Mouse (Mus musculus) testis, adult 2 months (tissue): Measurements from ENCODE around the gene Ryr3. TPM values are rescaled to one million over a fixed set of nuclear protein-coding genes. Genes with fewer than 3 reads are reported as not detected.

Source experiments
- H3K27ac ChIP-seq: fragments of 200-500 bp; 2 replicates; pipeline ENCODE4 v1.5.1; 2012; ENCODE audit warnings: low read depth, low read length; ENCODE audit not compliant: control insufficient read depth, insufficient read depth
- H3K27me3 ChIP-seq: fragments of 200-500 bp; 2 replicates; pipeline ENCODE4 v1.6.1; 2012; ENCODE audit warnings: mild to moderate bottlenecking, low read length, moderate library complexity; ENCODE audit not compliant: control insufficient read depth, insufficient read depth
- H3K36me3 ChIP-seq: fragments of 200-500 bp; 2 replicates; pipeline ENCODE4 v1.6.1; 2012; ENCODE audit warnings: mild to moderate bottlenecking, low read length; ENCODE audit not compliant: control insufficient read depth, insufficient read depth
- H3K4me1 ChIP-seq: fragments of 200-500 bp; 2 replicates; pipeline ENCODE4 v1.6.1; 2012; ENCODE audit warnings: low read length; ENCODE audit not compliant: control insufficient read depth, insufficient read depth
- H3K4me3 ChIP-seq: fragments of 200-500 bp; 2 replicates; pipeline ENCODE4 v1.5.1; 2012; ENCODE audit warnings: low read depth, mild to moderate bottlenecking, low read length, moderate library complexity, mixed read lengths; ENCODE audit not compliant: control insufficient read depth
- CTCF ChIP-seq: fragments of 200-500 bp; IDR thresholded peaks from 2 replicates; pipeline ENCODE4 v1.5.1; 2012; ENCODE audit warnings: low read depth, mild to moderate bottlenecking, inconsistent platforms, low read length, moderate library complexity; ENCODE audit not compliant: control insufficient read depth, insufficient read depth, insufficient replicate concordance
- POLR2A ChIP-seq: fragments of 200-500 bp; IDR thresholded peaks from 2 replicates; pipeline ENCODE4 v1.6.1; 2012; ENCODE audit warnings: low read depth, mild to moderate bottlenecking, inconsistent platforms, low read length, moderate library complexity; ENCODE audit not compliant: control insufficient read depth
- polyA plus RNA-seq: library from polyadenylated mRNA; depleted of rRNA; stranded (reverse); fragments of >200 nt; gene quantifications from 2 replicates; pipeline ENCODE4 v1.2.3, GENCODE M21; 2012

The Ryr3 gene
- polyA plus RNA-seq, 1 experiment = 2.6 TPM

GRCm38 (mm10) chr2:112774762-112775161, 442.1 kb downstream of the Ryr3 start:
- H3K4me1 ChIP-seq = no peaks in the 10 kb centered on the region
- no peaks in the 10 kb centered on the region for H3K27me3 ChIP-seq
- no peak overlapping the region for H3K4me3 ChIP-seq
- no peak overlapping the region for H3K27ac ChIP-seq
- TF ChIP-seq CTCF (peak; percentile 85; the same call in 1 of the 2 replicates), POLR2A (no peak)
- no peaks in the 10 kb centered on the region for H3K36me3 ChIP-seq

- Histone ChIP-seq H3K4me1 (no peaks in the 10 kb centered on the region), H3K4me3 (no peak overlapping the region), H3K27ac (no peak overlapping the region), H3K36me3 (no peaks in the 10 kb centered on the region), H3K27me3 (no peaks in the 10 kb centered on the region)
- TF ChIP-seq POLR2A (no peak), CTCF (no peak)
Measured at GRCm38 (mm10) chr2:112767665-112768064, 449.2 kb downstream of the Ryr3 start.

- TF ChIP-seq CTCF (no peak; the same call in 1 of the 2 replicates), POLR2A (no peak)
- H3K4me1 ChIP-seq = no peaks in the 10 kb centered on the region
- H3K27me3 ChIP-seq = no peaks in the 10 kb centered on the region
- no peak overlapping the region for H3K4me3 ChIP-seq
- H3K36me3 ChIP-seq = no peaks in the 10 kb centered on the region
- H3K27ac ChIP-seq = no peak overlapping the region
Measured at GRCm38 (mm10) chr2:112765046-112765445, 451.9 kb downstream of the Ryr3 start.

GRCm38 (mm10) chr2:112764274-112764673, 452.6 kb downstream of the Ryr3 start:
- no peak overlapping the region for H3K4me3 ChIP-seq
- no peak overlapping the region for H3K27ac ChIP-seq
- TF ChIP-seq CTCF = no peak
- no peak for TF ChIP-seq POLR2A
- no peaks in the 10 kb centered on the region for H3K36me3 ChIP-seq
- H3K4me1 ChIP-seq = no peaks in the 10 kb centered on the region
- no peaks in the 10 kb centered on the region for H3K27me3 ChIP-seq

- TF ChIP-seq CTCF (no peak), POLR2A (no peak)
- Histone ChIP-seq H3K4me1 (no peaks in the 10 kb centered on the region), H3K36me3 (no peaks in the 10 kb centered on the region), H3K4me3 (no peak overlapping the region), H3K27me3 (no peaks in the 10 kb centered on the region), H3K27ac (no peak overlapping the region)
Measured at GRCm38 (mm10) chr2:112762006-112762405, 454.9 kb downstream of the Ryr3 start.

- TF ChIP-seq CTCF = no peak
Measured at GRCm38 (mm10) chr2:112761196-112761913, 455.5 kb downstream of the Ryr3 start.

GRCm38 (mm10) chr2:112760692-112761091, 456.2 kb downstream of the Ryr3 start:
- TF ChIP-seq CTCF (no peak), POLR2A (no peak)
- H3K36me3 ChIP-seq = no peaks in the 10 kb centered on the region
- no peaks in the 10 kb centered on the region for H3K4me1 ChIP-seq
- no peak overlapping the region for H3K27ac ChIP-seq
- H3K4me3 ChIP-seq = no peak overlapping the region
- no peaks in the 10 kb centered on the region for H3K27me3 ChIP-seq

More at GRCm38 (mm10) chr2:112761196-112761913, 455.5 kb downstream of the Ryr3 start:
- H3K27me3 ChIP-seq = no peaks in the 10 kb centered on the region
- H3K27ac ChIP-seq = no peak overlapping the region
- H3K4me3 ChIP-seq = no peak overlapping the region
- no peaks in the 10 kb centered on the region for H3K4me1 ChIP-seq
- H3K36me3 ChIP-seq = no peaks in the 10 kb centered on the region
